Mouse (Mus musculus) liver, embryonic 14.5 days (tissue): ENCODE measurements around the gene Rpn1. TPM values are rescaled to one million over a fixed set of nuclear protein-coding genes. Genes with fewer than 3 reads are reported as not detected.

Experiments used
- ATAC-seq: fragments of 200-750 bp; cut with Nextera tagmentation; 2 replicates; pipeline ENCODE4 v1.8.0; 2017; ENCODE audit warnings: moderate number of reproducible peaks, mild to moderate bottlenecking, moderate library complexity; ENCODE audit not compliant: insufficient read depth
- DNase-seq, 3 experiments: peaks; one replicate each; pipeline ENCODE4 v3.0.0-alpha.2; 2012 to 2013; ENCODE audit warnings: low read depth in 3 of 3, low spot score in 3 of 3
- H3K27ac ChIP-seq: fragments of 300-500 bp; sonication (generic); 2 replicates; pipeline ENCODE4 v1.5.1; 2014; ENCODE audit warnings: moderate library complexity, mild to moderate bottlenecking, control low read depth, inconsistent platforms
- H3K27me3 ChIP-seq: fragments of 300-500 bp; sonication (generic); 2 replicates; pipeline ENCODE4 v1.6.1; 2014; ENCODE audit warnings: mild to moderate bottlenecking, low read length, moderate library complexity; ENCODE audit not compliant: control insufficient read depth, insufficient read depth
- H3K36me3 ChIP-seq: fragments of 300-500 bp; sonication (generic); replicated peaks from 2 replicates; pipeline ENCODE4 v1.6.1; 2014; ENCODE audit warnings: low read depth; ENCODE audit not compliant: control insufficient read depth, insufficient read depth
- H3K4me1 ChIP-seq, 2 experiments: fragments of 200-500 bp in 1 of 2; fragments of 300-500 bp in 1 of 2; sonication (generic) in 1 of 2; replicated peaks; 2 replicates each; pipeline ENCODE4 v1.6.1; 2012 to 2014; ENCODE audit warnings: antibody characterized with exemption in 1 of 2, inconsistent platforms in 1 of 2, low read length in 1 of 2; ENCODE audit not compliant: control insufficient read depth in 2 of 2, insufficient read depth in 2 of 2
- H3K4me2 ChIP-seq: fragments of 300-500 bp; sonication (generic); 2 replicates; pipeline ENCODE4 v1.6.1; 2014; ENCODE audit warnings: low read depth, mild to moderate bottlenecking, control low read depth, moderate library complexity
- H3K4me3 ChIP-seq, 2 experiments: fragments of 200-500 bp in 1 of 2; fragments of 300-500 bp in 1 of 2; sonication (generic) in 1 of 2; 2 replicates each; pipeline ENCODE4 v1.5.1; 2012 to 2014; ENCODE audit warnings: low read depth in 2 of 2, low read length in 2 of 2, mild to moderate bottlenecking in 2 of 2, control low read depth in 1 of 2, inconsistent platforms in 1 of 2, moderate library complexity in 1 of 2; ENCODE audit not compliant: insufficient read depth in 1 of 2
- H3K9ac ChIP-seq: fragments of 300-500 bp; sonication (generic); replicated peaks from 2 replicates; pipeline ENCODE4 v1.6.1; 2014; ENCODE audit warnings: mild to moderate bottlenecking, control low read depth, moderate library complexity
- H3K9me3 ChIP-seq: fragments of 300-500 bp; sonication (generic); 2 replicates; pipeline ENCODE4 v1.6.1; 2016; ENCODE audit warnings: low read length, mixed read lengths; ENCODE audit not compliant: control insufficient read depth
- CTCF ChIP-seq: IDR thresholded peaks from 2 replicates; pipeline ENCODE4 v1.5.1; 2016; ENCODE audit warnings: antibody characterized with exemption, low read depth, control low read depth
- EP300 ChIP-seq: IDR thresholded peaks from 2 replicates; pipeline ENCODE4 v1.6.1; 2016; ENCODE audit warnings: antibody characterized with exemption, low read depth
- WGBS: fragments of 180-500 bp; shearing (Covaris S2); extraction: QIAGEN DNeasy Blood & Tissue Kit; methylation state at CpG from one replicate; pipeline ENCODE4 v1.1.7; 2014; ENCODE audit not compliant: insufficient replicate concordance; 5-methylcytosine and 5-hydroxymethylcytosine counted together
- polyA plus RNA-seq, 2 experiments: library from polyadenylated mRNA; depleted of rRNA in 1 of 2; stranded (reverse) in 1 of 2; unstranded in 1 of 2; fragments of >200 nt; fragmentation: Nextera tagmentation in 1 of 2; extraction: Ambion mirVana in 1 of 2; gene quantifications; 2 replicates each; pipeline versions ENCODE4 v1.2.1 to v1.2.3; 2012 to 2014

The Rpn1 gene
- polyA plus RNA-seq, 2 experiments, result 81.7 to 172 TPM

GRCm38 (mm10) chr6:88107661-88108535 lies 23.6 kb downstream of the Rpn1 start:
- DNase-seq (no peak), ATAC-seq (no peak)
- WGBS, result 32% methylated on average over 10 of the region's 10 CpGs
- Histone ChIP-seq H3K4me3 (no peak overlapping the region), H3K36me3 (peaks cover 11% of the 10 kb centered on the region), H3K4me1 (peaks cover 18 to 37% of the 10 kb centered on the region in 2 experiments), H3K9ac (no peak overlapping the region), H3K4me2 (no peak overlapping the region), H3K27me3 (no peaks in the 10 kb centered on the region), H3K27ac (no peak overlapping the region), H3K9me3 (no peaks in the 10 kb centered on the region)
- TF ChIP-seq CTCF (no peak), EP300 (no peak)

DNA sequence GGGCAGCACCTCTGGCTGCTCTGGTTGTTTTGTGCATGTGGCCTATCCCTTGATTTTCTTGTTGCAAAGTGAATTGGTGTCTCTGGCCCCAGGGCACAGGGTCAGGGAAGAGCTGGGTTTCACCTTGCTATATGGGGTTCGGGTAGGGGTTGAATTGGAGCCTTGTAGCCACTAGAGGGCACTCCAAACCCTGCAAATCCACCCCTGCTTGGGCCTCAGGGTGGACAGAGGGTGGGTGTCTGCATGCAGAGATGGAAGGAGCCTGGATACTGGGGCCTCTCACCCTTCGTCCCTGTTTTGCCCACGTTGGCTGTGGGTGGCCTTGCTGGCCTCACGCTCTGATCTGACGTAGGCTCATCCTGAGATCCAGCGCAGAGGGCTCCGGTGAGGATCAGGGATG lies 28.9 kb downstream of the Rpn1 start:
- H3K36me3 ChIP-seq, result no peaks in the 10 kb centered on the region
- H3K4me3 ChIP-seq, result no peak overlapping the region
- WGBS, result 29% methylated on average over 7 of the region's 7 CpGs
- no peaks in the 10 kb centered on the region for H3K27me3 ChIP-seq
- no peak overlapping the region for H3K4me2 ChIP-seq
- TF ChIP-seq EP300 (no peak), CTCF (peak; percentile 94)
- ATAC-seq (no peak), DNase-seq (peak; percentile 47 to 63 (median 51))
- peaks cover 21 to 52% of the 10 kb centered on the region in 2 experiments for H3K4me1 ChIP-seq
- H3K9ac ChIP-seq, result no peak overlapping the region
- H3K9me3 ChIP-seq, result no peaks in the 10 kb centered on the region
- H3K27ac ChIP-seq, result no peak overlapping the region

GRCm38 (mm10) chr6:88114414-88114813 lies 30.1 kb downstream of the Rpn1 start:
- no peak overlapping the region for H3K27ac ChIP-seq

GRCm38 (mm10) chr6:88116347-88117183 lies 32.3 kb downstream of the Rpn1 start:
- no peaks in the 10 kb centered on the region for H3K36me3 ChIP-seq
- peak overlapping the region; percentile 45 for H3K4me2 ChIP-seq
- peak; percentile 43 to 73 (median 50) for DNase-seq
- H3K27me3 ChIP-seq, result no peaks in the 10 kb centered on the region
- H3K9ac ChIP-seq, result peak overlapping the region; percentile 0; the same call in 1 of the 2 replicates
- H3K9me3 ChIP-seq, result no peaks in the 10 kb centered on the region; the same call in 1 of the 2 replicates
- H3K27ac ChIP-seq, result peak overlapping the region; percentile 23
- 13% methylated on average over 21 of the region's 21 CpGs for WGBS
- peak overlapping the region in 1 of 2 experiments; percentile 0; a peak in 1 of 4 replicates for H3K4me3 ChIP-seq
- ATAC-seq, result peak; percentile 91
- peaks cover 18 to 46% of the 10 kb centered on the region in 2 experiments for H3K4me1 ChIP-seq
- TF ChIP-seq EP300, result peak; percentile 69
- 0 out of 2 replicates have a peak, but pooled peaks have one; percentile 2 for TF ChIP-seq CTCF

More at GRCm38 (mm10) chr6:88114414-88114813, 30.1 kb downstream of the Rpn1 start:
- no peak for TF ChIP-seq CTCF
- no peak for TF ChIP-seq EP300
- Histone ChIP-seq H3K9me3 (no peaks in the 10 kb centered on the region; the same call in 1 of the 2 replicates), H3K4me1 (peaks cover 18 to 49% of the 10 kb centered on the region in 2 experiments), H3K4me2 (no peak overlapping the region), H3K9ac (no peak overlapping the region), H3K36me3 (no peaks in the 10 kb centered on the region), H3K4me3 (no peak overlapping the region), H3K27me3 (no peaks in the 10 kb centered on the region)
- whole genome bisulfite sequencing, result 61% methylated on average over 5 of the region's 5 CpGs
- DNase-seq (no peak), ATAC-seq (no peak)
